8 mouse cellular contexts compared by ENCODE assay signal in genomic region chr4:86651686-86652384, GRCm38 (mm10). TPM values are rescaled to one million over a fixed set of nuclear protein-coding genes. Genes with fewer than 3 reads are reported as not detected.
DNase-seq lines count a peak whose midpoint lies in the region; ATAC-seq and TF ChIP-seq lines count a peak whose summit lies in the region.

No protein-coding gene starts in this region.

- no peaks in the 10 kb centered on the region for H3K9me3 ChIP-seq in kidney, embryonic 16.5 days (ENCODE audit: low read length)
- H3K9me3 ChIP-seq in CH12.LX (replicated peaks; ENCODE audit: low read length) = no peaks in the 10 kb centered on the region
- H3K9me3 ChIP-seq in liver, postnatal 0 days (ENCODE audit: low read length) = no peaks in the 10 kb centered on the region
- 0 out of 2 replicates have a peak, but pooled peaks cover 2% of the 10 kb centered on the region for H3K9me3 ChIP-seq in forebrain, embryonic 16.5 days (ENCODE audit: control insufficient read depth, low read length)

- no peak overlapping the region for H3K27ac ChIP-seq in kidney, adult 2 months (ENCODE audit: insufficient read depth, low read depth, low read length)
- no peak overlapping the region for H3K27ac ChIP-seq in kidney, embryonic 16.5 days (ENCODE audit: low read length)
- H3K27ac ChIP-seq in CH12.LX (ENCODE audit: insufficient read depth, low read depth) = no peak overlapping the region
- no peak overlapping the region for H3K27ac ChIP-seq in liver, postnatal 0 days (ENCODE audit: low read depth)
- no peak overlapping the region for H3K27ac ChIP-seq in forebrain, embryonic 16.5 days (ENCODE audit: low read length)

- WGBS in kidney, adult 2 months = 66% methylated on average over 10 of the region's 10 CpGs
- WGBS in kidney, embryonic 16.5 days = 74% methylated on average over 10 of the region's 10 CpGs
- WGBS in liver, postnatal 0 days (ENCODE audit: insufficient replicate concordance) = 78% methylated on average over 10 of the region's 10 CpGs
- WGBS in forebrain, embryonic 16.5 days = 72% methylated on average over 10 of the region's 10 CpGs

- TF ChIP-seq POLR2A in kidney, adult 2 months (IDR thresholded peaks at IDR 0.05; ENCODE audit: low read depth, low read length) = no peak
- TF ChIP-seq POLR2A in CH12.LX (IDR thresholded peaks at IDR 0.05; ENCODE audit: low read depth, low read length) = no peak

- no peak overlapping the region for H3K4me2 ChIP-seq in kidney, embryonic 16.5 days (replicated peaks; ENCODE audit: low read depth, low read length)
- H3K4me2 ChIP-seq in CH12.LX (ENCODE audit: insufficient read depth, low read depth, poor library complexity, severe bottlenecking) = no peak overlapping the region
- no peak overlapping the region for H3K4me2 ChIP-seq in liver, postnatal 0 days (ENCODE audit: low read depth, low read length)
- H3K4me2 ChIP-seq in forebrain, embryonic 16.5 days (ENCODE audit: low read length) = no peak overlapping the region

- peaks cover 2% of the 10 kb centered on the region; the same call in 1 of the 2 replicates for H3K36me3 ChIP-seq in kidney, adult 2 months (ENCODE audit: control insufficient read depth, insufficient read depth, low read length)
- H3K36me3 ChIP-seq in kidney, embryonic 16.5 days (ENCODE audit: insufficient read depth, low read length) = peaks cover 4% of the 10 kb centered on the region; the same call in 1 of the 2 replicates
- H3K36me3 ChIP-seq in CH12.LX (replicated peaks in 1 of 2; ENCODE audit: control insufficient read depth in 1 of 2, insufficient read depth in 1 of 2, low read length in 1 of 2) = peaks cover 9% of the 10 kb centered on the region in 2 experiments
- H3K36me3 ChIP-seq in liver, postnatal 0 days (replicated peaks; ENCODE audit: insufficient read depth, low read length) = peaks cover 7% of the 10 kb centered on the region
- peaks cover under 1% of the 10 kb centered on the region; the same call in 1 of the 2 replicates for H3K36me3 ChIP-seq in forebrain, embryonic 16.5 days (ENCODE audit: control insufficient read depth, insufficient read depth)

- TF ChIP-seq RAD21 in CH12.LX (IDR thresholded peaks at IDR 0.05; ENCODE audit: low read depth, low read length) = peak; percentile 2

- no peaks in the 10 kb centered on the region for H3K79me2 ChIP-seq in CH12.LX (replicated peaks; ENCODE audit: control insufficient read depth, extremely low read depth, insufficient read depth, poor library complexity, severe bottlenecking)

- no peaks in the 10 kb centered on the region for H3K27me3 ChIP-seq in kidney, adult 2 months (replicated peaks; ENCODE audit: control insufficient read depth, insufficient read depth, low read length)
- no peaks in the 10 kb centered on the region for H3K27me3 ChIP-seq in kidney, embryonic 16.5 days (ENCODE audit: insufficient read depth, low read length)
- H3K27me3 ChIP-seq in CH12.LX (replicated peaks) = no peaks in the 10 kb centered on the region
- H3K27me3 ChIP-seq in liver, postnatal 0 days (ENCODE audit: insufficient read depth, low read length) = no peaks in the 10 kb centered on the region
- H3K27me3 ChIP-seq in forebrain, embryonic 16.5 days (replicated peaks; ENCODE audit: control insufficient read depth, insufficient read depth, low read length) = no peaks in the 10 kb centered on the region

- peak; percentile 23 for DNase-seq in kidney, adult 2 months
- no peak for DNase-seq in CH12.LX (ENCODE audit: extremely low read depth)
- DNase-seq in cerebellum, adult 9-11 months = peak; percentile 40
- peak; percentile 37 for DNase-seq in liver, postnatal 0 days
- no peak for DNase-seq in neural tube, embryonic 10.5 days (ENCODE audit: extremely low spot score, low spot score)
- no peak for DNase-seq in layer of hippocampus, adult 18-20 months (ENCODE audit: low spot score in 2 of 2)

- H3K4me3 ChIP-seq in kidney, adult 2 months (ENCODE audit: insufficient read depth, low read depth, low read length) = no peak overlapping the region
- H3K4me3 ChIP-seq in kidney, embryonic 16.5 days (ENCODE audit: low read length) = no peak overlapping the region
- H3K4me3 ChIP-seq in CH12.LX (replicated peaks in 1 of 3; ENCODE audit: low read depth in 2 of 3, low read length in 2 of 3, poor library complexity in 1 of 3) = no peak overlapping the region
- no peak overlapping the region for H3K4me3 ChIP-seq in liver, postnatal 0 days (ENCODE audit: low read depth, low read length)
- no peak overlapping the region for H3K4me3 ChIP-seq in forebrain, embryonic 16.5 days (replicated peaks; ENCODE audit: low read length)

- TF ChIP-seq CTCF in kidney, adult 2 months (conservative IDR thresholded peaks at IDR 0.05; ENCODE audit: insufficient read depth, insufficient read length, low read depth, low read length) = no peak
- TF ChIP-seq CTCF in CH12.LX (conservative IDR thresholded peaks at IDR 0.05 in 1 of 2, IDR thresholded peaks at IDR 0.05 in 1 of 2; ENCODE audit: low read depth in 2 of 2, low read length in 2 of 2) = peak in 1 of 2 experiments; percentile 43; a peak in 2 of 4 replicates
- peak; percentile 83 for TF ChIP-seq CTCF in liver, postnatal 0 days (IDR thresholded peaks at IDR 0.05; ENCODE audit: low read depth)

- H3K4me1 ChIP-seq in kidney, adult 2 months (ENCODE audit: control insufficient read depth, insufficient read depth, low read length) = no peaks in the 10 kb centered on the region
- no peaks in the 10 kb centered on the region for H3K4me1 ChIP-seq in kidney, embryonic 16.5 days (ENCODE audit: insufficient read depth, low read length)
- no peaks in the 10 kb centered on the region for H3K4me1 ChIP-seq in CH12.LX (ENCODE audit: control insufficient read depth in 1 of 2, insufficient read depth in 2 of 2)
- H3K4me1 ChIP-seq in liver, postnatal 0 days (ENCODE audit: insufficient read depth) = no peaks in the 10 kb centered on the region
- no peaks in the 10 kb centered on the region for H3K4me1 ChIP-seq in forebrain, embryonic 16.5 days (replicated peaks; ENCODE audit: control insufficient read depth, insufficient read depth, low read length)

- in situ Hi-C loops in CH12.LX (cut with MboI; ENCODE audit: low pct_ligation_motif_present, low pct_unique_long_range_greater_than_20kb, low sequenced_read_pairs) = no loop called here

- ATAC-seq in kidney, embryonic 16.5 days (ENCODE audit: low FRiP score, low TSS enrichment) = no peak
- ATAC-seq in liver, postnatal 0 days = no peak
- no peak for ATAC-seq in forebrain, embryonic 16.5 days

- dilution Hi-C loops in CH12.LX (cut with MboI; ENCODE audit: extremely low pct_ligation_motif_present, extremely low pct_unique_long_range_greater_than_20kb, low sequenced_read_pairs) = no loop called here

- no peak for TF ChIP-seq EP300 in CH12.LX (IDR thresholded peaks at IDR 0.05; ENCODE audit: low read length)
- TF ChIP-seq EP300 in liver, postnatal 0 days (IDR thresholded peaks at IDR 0.05; ENCODE audit: low read depth) = no peak

- H3K9ac ChIP-seq in kidney, embryonic 16.5 days (replicated peaks; ENCODE audit: low read length) = no peak overlapping the region
- H3K9ac ChIP-seq in CH12.LX (ENCODE audit: insufficient read depth, low read depth) = no peak overlapping the region
- no peak overlapping the region for H3K9ac ChIP-seq in liver, postnatal 0 days (replicated peaks)
- H3K9ac ChIP-seq in forebrain, embryonic 16.5 days (replicated peaks; ENCODE audit: low read depth, low read length) = no peak overlapping the region

TF ChIP-seq in CH12.LX, 34 proteins besides CTCF, POLR2A, EP300 and RAD21:
- no peak for TF ChIP-seq PAX5 (IDR thresholded peaks at IDR 0.05; ENCODE audit: low read length)
- TF ChIP-seq JUND (conservative IDR thresholded peaks at IDR 0.05; ENCODE audit: low read depth, low read length) = no peak
- TF ChIP-seq NELFE (IDR thresholded peaks at IDR 0.05; ENCODE audit: low read depth, low read length) = no peak
- TF ChIP-seq ZMIZ1 (IDR thresholded peaks at IDR 0.05; ENCODE audit: low read depth, low read length) = no peak
- no peak for TF ChIP-seq POLR2AphosphoS2 (IDR thresholded peaks at IDR 0.05; ENCODE audit: low read depth, low read length)
- TF ChIP-seq RCOR1 (conservative IDR thresholded peaks at IDR 0.05; ENCODE audit: low read depth, low read length) = no peak

RNA-seq across cellular contexts. Expression of gene Plin2, which starts 18.0 kb away (rescaled TPM):
- 143 and 152 TPM in 2 replicates for polyA plus RNA-seq in kidney, adult 2 months (2012; rRNA removed)
- 68.9 and 77.0 TPM in 2 replicates for polyA plus RNA-seq in kidney, embryonic 16.5 days (2015; fragmentation: Nextera tagmentation; extraction: Ambion mirVana)
- total RNA-seq in CH12.LX (2012; rRNA removed) = 28.9 and 44.9 TPM in 2 replicates
- total RNA-seq in CH12.LX (2014; rRNA removed) = 13.4 and 13.6 TPM in 2 replicates
- 22.9 and 25.6 TPM in 2 replicates for polyA plus RNA-seq in CH12.LX (2012; ENCODE audit: insufficient read length, low read depth)
- 451 and 487 TPM in 2 replicates for polyA plus RNA-seq in liver, postnatal 0 days (2015; fragmentation: Nextera tagmentation; extraction: Ambion mirVana)
- total RNA-seq in layer of hippocampus, adult 18-20 months (2021) = 10 to 100 TPM; 16.3 to 16.4 TPM
- 37.3 and 43.7 TPM in 2 replicates for polyA plus RNA-seq in forebrain, embryonic 16.5 days (2015; fragmentation: Nextera tagmentation; extraction: Ambion mirVana)

RNA-seq across cellular contexts. Expression of gene Haus6, which starts 40.0 kb away (rescaled TPM):
- polyA plus RNA-seq in kidney, adult 2 months (2012; rRNA removed) = 2.8 and 3.2 TPM in 2 replicates
- polyA plus RNA-seq in kidney, embryonic 16.5 days (2015; fragmentation: Nextera tagmentation; extraction: Ambion mirVana) = 16.0 and 19.1 TPM in 2 replicates
- 35.9 and 39.0 TPM in 2 replicates for total RNA-seq in CH12.LX (2012; rRNA removed)
- total RNA-seq in CH12.LX (2014; rRNA removed) = 23.4 and 25.5 TPM in 2 replicates
- polyA plus RNA-seq in CH12.LX (2012; ENCODE audit: insufficient read length, low read depth) = 23.3 and 26.3 TPM in 2 replicates
- 4.4 and 5.9 TPM in 2 replicates for polyA plus RNA-seq in liver, postnatal 0 days (2015; fragmentation: Nextera tagmentation; extraction: Ambion mirVana)
- 1 to 10 TPM; 8.3 to 10.0 TPM for total RNA-seq in layer of hippocampus, adult 18-20 months (2021)
- 11.5 TPM in 2 replicates for polyA plus RNA-seq in forebrain, embryonic 16.5 days (2015; fragmentation: Nextera tagmentation; extraction: Ambion mirVana)

Comparison
In these comparisons a context has a peak if more than half of its experiments do, and no peak if none do; other contexts are left out.
1. DNase-seq: peak in kidney, adult 2 months (single experiment), cerebellum, adult 9-11 months (single experiment) and liver, postnatal 0 days (single experiment); none in CH12.LX (single experiment), neural tube, embryonic 10.5 days (single experiment) and layer of hippocampus, adult 18-20 months (0 of 2).